Mouse (Mus musculus): ENCODE results near the gene Ear6.

GRCm38 (mm10) chr14:51889833-51890232, 36.3 kb downstream of the Ear6 start:
- TF ChIP-seq CTCF (IDR thresholded peaks at IDR 0.05; ENCODE audit: low read depth, low read length) (no peak), POLR2A (IDR thresholded peaks at IDR 0.05; ENCODE audit: extremely low read depth, insufficient read depth, low read length) (no peak)

All from liver, adult 2 months (tissue).